Mouse (Mus musculus) B cell, adult 2 months (primary cell): ENCODE measurements at regions not wholly inside any gene's neighbourhood (a gene's known extent, or its start where the extent isn't known, plus 50 kb on each side); places are given as distances from the start of the nearest gene placed in this dataset.

Experiments used
- DNase-seq, 2 experiments: peaks; one replicate each; pipeline ENCODE4 v3.0.0; 2022

- DNase-seq = no peak
Measured at GRCm38 (mm10) chr5:111601711-111602521, 131.8 kb upstream of the Gm26897 start.

- no peak for DNase-seq
Measured at GRCm38 (mm10) chr5:111613687-111614086, 120.0 kb upstream of the Gm26897 start.

- DNase-seq = no peak
Measured at GRCm38 (mm10) chr5:111619974-111620373, 113.8 kb upstream of the Gm26897 start.

DNA sequence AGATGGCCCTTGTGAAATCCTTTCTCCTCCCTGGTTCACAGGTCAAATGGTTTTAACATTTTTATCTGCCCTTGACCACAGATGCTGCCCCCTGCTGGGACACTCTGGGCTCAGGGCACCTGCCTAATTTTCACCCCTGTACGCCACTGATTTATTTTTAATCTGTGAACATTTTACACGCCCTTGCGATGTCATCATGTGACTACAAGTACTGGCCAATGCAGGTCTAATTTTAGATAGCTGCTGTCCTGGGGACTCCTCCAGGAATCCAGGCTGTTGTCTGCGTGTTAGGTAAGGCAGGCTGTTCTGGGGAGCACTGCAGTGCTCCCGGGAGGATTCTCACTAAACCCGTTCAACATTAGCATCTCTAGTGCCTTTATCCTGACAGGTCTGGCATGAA is 113.1 kb upstream of the Gm26897 start:
- DNase-seq = no peak

DNA sequence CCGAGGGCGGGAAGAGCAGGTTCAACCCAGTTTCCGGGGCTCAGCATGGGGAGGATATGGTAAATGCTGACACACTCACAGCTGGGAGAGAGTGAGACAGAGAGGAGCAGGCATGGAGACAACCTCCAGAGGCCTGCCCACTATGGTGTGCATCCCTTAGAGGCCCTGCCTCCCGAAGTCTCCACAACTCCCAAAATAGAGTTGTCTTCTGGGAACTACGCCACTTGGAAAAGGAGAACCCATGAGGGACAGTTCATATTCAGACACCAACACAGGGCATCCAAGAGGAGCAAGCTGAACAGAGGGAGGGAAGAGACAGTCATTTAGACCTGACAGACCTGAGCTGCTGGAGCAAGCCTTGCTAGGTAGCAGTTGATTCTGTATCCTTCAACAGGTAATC is 111.2 kb upstream of the Gm26897 start:
- DNase-seq = no peak

- DNase-seq = no peak
Measured at GRCm38 (mm10) chr5:111626273-111626798, 107.4 kb upstream of the Gm26897 start.

GRCm38 (mm10) chr5:111630313-111630844 is 103.3 kb upstream of the Gm26897 start:
- DNase-seq = no peak

DNA sequence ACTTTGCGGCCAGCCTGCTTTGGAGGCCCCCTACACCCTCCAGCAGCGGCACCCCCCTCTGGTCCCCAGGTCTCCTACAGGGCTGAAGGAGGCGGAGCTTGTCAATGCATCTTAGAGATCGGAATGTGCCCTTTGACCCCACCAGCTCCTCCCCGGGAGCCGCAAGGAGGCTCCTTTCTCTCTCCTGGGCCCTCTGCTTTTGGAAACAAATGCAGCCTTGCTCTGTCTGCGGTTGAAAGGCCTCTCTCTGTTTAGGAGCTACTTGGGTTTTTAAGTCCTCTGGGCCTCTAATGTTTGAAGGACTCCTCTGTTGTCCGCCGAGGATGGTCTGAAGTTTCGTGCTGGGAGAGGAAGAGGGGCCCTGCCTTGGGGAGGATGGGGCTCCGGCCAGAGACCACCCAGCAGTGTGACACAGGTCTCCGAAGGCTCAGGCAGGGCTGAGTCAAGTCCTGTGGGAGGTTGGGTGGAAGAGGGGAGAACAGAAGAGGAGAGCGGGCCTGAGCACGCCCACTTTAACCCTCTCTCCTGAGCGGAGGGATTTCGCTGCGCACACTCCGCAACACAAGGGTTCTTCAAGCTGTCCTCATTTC is 102.1 kb upstream of the Gm26897 start:
- DNase-seq = no peak

GRCm38 (mm10) chr5:111635092-111635491 is 98.6 kb upstream of the Gm26897 start:
- no peak for DNase-seq

- DNase-seq = no peak
Measured at GRCm38 (mm10) chr5:111636969-111637368, 96.8 kb upstream of the Gm26897 start.

- no peak for DNase-seq
Measured at GRCm38 (mm10) chr5:111638306-111638705, 95.4 kb upstream of the Gm26897 start.

DNA sequence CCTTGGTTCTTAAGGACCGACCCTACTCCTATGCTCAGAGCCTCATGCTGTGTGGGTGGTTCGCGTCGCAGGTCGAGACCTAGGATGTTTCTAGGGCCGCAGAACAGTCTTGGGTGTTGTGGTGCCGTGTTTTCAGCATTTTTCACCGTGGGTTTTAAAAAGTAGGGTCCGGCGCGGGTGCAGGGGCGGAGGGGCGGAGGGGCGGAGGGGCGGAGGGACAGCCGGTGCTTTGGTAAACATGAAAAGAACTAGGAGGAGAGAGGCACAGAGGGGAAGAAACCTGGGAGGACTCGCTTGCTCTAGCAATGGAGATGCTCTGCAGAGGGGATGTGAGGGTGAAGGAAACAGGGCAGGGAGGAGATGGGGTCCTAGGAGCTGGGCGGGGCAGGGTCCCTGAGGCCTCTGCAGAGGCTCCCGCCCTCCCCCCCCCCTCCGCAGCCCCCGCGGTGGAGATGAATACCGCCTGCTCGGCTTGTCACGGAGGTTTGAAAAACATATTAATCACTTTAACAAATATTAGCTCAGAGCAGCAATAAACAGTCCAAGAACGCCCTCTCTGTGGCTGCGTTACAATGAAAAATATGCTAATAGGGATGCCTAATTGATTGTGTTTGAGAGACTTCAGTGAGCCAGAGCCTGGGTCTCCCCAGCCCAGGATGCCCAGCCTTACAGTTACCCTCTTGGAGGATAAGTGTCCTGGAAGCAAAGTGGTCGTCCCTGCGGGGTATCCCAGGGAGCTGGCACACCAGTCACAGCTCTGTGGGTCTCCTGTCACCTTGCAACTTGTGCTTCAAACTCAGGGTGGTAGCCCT is 94.0 kb upstream of the Gm26897 start:
- DNase-seq = no peak

- no peak for DNase-seq
Measured at GRCm38 (mm10) chr5:111640976-111641375, 92.7 kb upstream of the Gm26897 start.

GRCm38 (mm10) chr5:111641685-111642084 is 92.0 kb upstream of the Gm26897 start:
- no peak for DNase-seq

DNA sequence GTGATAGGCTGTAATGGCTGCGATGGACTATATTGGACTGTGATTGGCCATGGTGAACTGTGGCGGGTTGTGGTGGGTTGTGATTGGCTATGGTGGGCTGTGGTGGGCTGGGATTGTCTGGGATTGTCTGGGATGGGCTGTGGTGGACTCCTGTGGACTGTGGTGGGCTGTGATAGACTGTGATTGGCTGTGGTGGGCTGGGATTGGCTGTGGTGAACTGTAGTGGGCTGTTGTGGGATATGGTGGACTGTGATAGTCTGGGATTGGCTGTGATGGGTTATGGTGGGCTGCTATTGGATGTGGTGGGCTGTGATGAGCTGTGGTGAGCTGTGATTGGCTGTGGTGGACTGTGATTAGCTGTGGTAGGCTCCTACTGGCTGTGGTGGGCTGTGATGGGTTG is 89.6 kb upstream of the Gm26897 start:
- DNase-seq = no peak

- DNase-seq = no peak
Measured at GRCm38 (mm10) chr5:111644788-111645187, 88.9 kb upstream of the Gm26897 start.

- DNase-seq = no peak
Measured at GRCm38 (mm10) chr5:111647686-111648200, 86.0 kb upstream of the Gm26897 start.

DNA sequence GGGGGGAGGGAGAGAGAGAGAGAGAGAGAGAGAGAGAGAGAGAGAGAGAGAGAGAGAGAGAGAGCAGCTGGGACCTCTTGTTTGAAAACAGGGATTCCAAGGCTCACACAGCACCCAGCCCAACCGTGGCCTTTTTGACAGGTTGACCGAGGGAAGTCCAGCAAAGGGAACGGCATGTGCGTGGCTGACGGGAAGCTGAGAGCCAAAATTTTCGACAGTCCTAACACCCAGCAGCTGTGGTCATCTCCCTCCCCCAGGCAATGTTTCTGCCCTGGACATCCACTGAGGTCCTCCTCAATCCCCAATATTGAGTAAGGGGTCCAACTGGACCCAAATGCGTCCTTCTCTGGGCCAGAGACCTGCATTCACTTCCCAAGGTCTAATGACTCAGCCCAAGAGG is 85.2 kb upstream of the Gm26897 start:
- no peak for DNase-seq

DNA sequence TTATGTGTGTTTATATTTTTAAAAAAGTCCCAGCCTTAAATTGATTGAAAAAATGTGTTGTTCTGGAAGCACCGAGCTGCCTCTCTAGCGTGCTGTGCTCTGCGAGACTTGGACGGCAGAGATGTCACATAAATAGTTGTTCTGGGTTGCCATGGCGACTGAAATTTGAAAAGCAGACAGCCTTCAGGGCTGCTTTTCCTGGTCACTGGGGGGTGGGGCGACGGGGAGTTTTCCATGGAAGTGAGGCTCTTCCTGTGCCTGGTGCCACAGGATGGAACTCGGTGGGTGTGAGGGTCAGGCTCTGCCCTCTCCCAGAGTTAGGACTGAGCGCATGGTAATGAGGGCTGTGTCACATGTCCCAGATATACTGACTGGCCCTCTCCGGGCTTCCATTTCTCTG is 84.7 kb upstream of the Gm26897 start:
- DNase-seq = no peak

DNA sequence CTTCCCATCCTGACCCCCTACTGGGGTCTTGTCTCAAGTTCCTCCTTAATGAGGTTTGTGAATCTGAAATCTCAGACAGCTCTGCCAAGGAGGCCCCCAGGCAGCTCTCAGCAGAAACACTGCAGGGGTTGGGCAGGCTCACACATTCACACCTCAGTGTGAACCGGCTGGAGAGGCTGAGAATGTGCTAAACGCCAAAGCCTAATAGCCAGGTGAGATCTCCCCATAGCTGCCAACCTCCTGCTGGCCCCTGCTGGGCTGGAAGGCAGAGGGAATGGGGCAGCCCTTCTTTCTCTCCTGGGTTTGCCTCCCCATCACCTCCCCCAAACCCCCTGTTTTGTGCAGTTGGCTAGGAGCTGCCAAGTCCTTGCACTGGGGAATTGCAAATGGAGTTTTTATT is 81.3 kb upstream of the Gm26897 start:
- DNase-seq = no peak

GRCm38 (mm10) chr5:111656436-111656835 is 77.3 kb upstream of the Gm26897 start:
- DNase-seq = no peak

- no peak for DNase-seq
Measured at GRCm38 (mm10) chr5:111657759-111658429, 75.8 kb upstream of the Gm26897 start.
